Mouse (Mus musculus) granulocyte monocyte progenitor cell, adult 5-6 weeks (primary cell): ENCODE data around the gene Gpc1. TPM values are rescaled to one million over a fixed set of nuclear protein-coding genes. Genes with fewer than 3 reads are reported as not detected.

Experiments
- ATAC-seq: replicated peaks from 2 replicates; pipeline ENCODE4 v1.8.0; 2016; ENCODE audit warnings: mild to moderate bottlenecking, moderate TSS enrichment, inconsistent platforms; ENCODE audit not compliant: poor library complexity, severe bottlenecking
- total RNA-seq, 2 experiments: library from RNA; stranded (forward) in 1 of 2; stranded (reverse) in 1 of 2; fragments of 200-712, 200-1000 nt in 1 of 2; fragments of >200 nt in 1 of 2; fragmentation: Nextera tagmentation in 1 of 2; gene quantifications; 2 replicates each; pipeline ENCODE4 v1.2.3; 2014 to 2017

The Gpc1 gene
- total RNA-seq (2014; fragmentation: Nextera tagmentation) = 63.6 and 65.2 TPM in 2 replicates
- total RNA-seq (2017) = 70.6 and 74.6 TPM in 2 replicates

GRCm38 (mm10) chr1:92831188-92832001 lies at the start of gene Gpc1:
Gpc1 (plus strand) TSS chr1:92831645.
- ATAC-seq = peak; percentile 30

GRCm38 (mm10) chr1:92781862-92782261 lies 49.6 kb upstream of the Gpc1 start:
- no peak for ATAC-seq

- ATAC-seq = no peak
Measured at GRCm38 (mm10) chr1:92782587-92782986, 48.9 kb upstream of the Gpc1 start.

GRCm38 (mm10) chr1:92787221-92787620 lies 44.2 kb upstream of the Gpc1 start:
- ATAC-seq = no peak

GRCm38 (mm10) chr1:92788049-92788448 lies 43.4 kb upstream of the Gpc1 start:
- ATAC-seq = no peak

- 0 out of 2 replicates have a peak, but pooled peaks have one; percentile 2 for ATAC-seq
Measured at GRCm38 (mm10) chr1:92790628-92791027, 40.8 kb upstream of the Gpc1 start.

GRCm38 (mm10) chr1:92791070-92791831 lies 40.2 kb upstream of the Gpc1 start:
- peak; percentile 77 for ATAC-seq

GRCm38 (mm10) chr1:92793781-92794180 lies 37.7 kb upstream of the Gpc1 start:
- no peak for ATAC-seq

- ATAC-seq = peak; percentile 63
Measured at GRCm38 (mm10) chr1:92798425-92798824, 33.0 kb upstream of the Gpc1 start.

- ATAC-seq = peak; percentile 86
Measured at GRCm38 (mm10) chr1:92799653-92800052, 31.8 kb upstream of the Gpc1 start.

- ATAC-seq = peak; percentile 30; the same call in 1 of the 2 replicates
Measured at GRCm38 (mm10) chr1:92802362-92802761, 29.1 kb upstream of the Gpc1 start.

- ATAC-seq = no peak
Measured at GRCm38 (mm10) chr1:92803376-92803775, 28.1 kb upstream of the Gpc1 start.

GRCm38 (mm10) chr1:92805181-92805580 lies 26.3 kb upstream of the Gpc1 start:
- ATAC-seq = no peak

GRCm38 (mm10) chr1:92805836-92806235 lies 25.6 kb upstream of the Gpc1 start:
- ATAC-seq = peak; percentile 60

GRCm38 (mm10) chr1:92806720-92807119 lies 24.7 kb upstream of the Gpc1 start:
- ATAC-seq = 0 out of 2 replicates have a peak, but pooled peaks have one; percentile 26

- no peak for ATAC-seq
Measured at GRCm38 (mm10) chr1:92809621-92810020, 21.8 kb upstream of the Gpc1 start.

- no peak for ATAC-seq
Measured at GRCm38 (mm10) chr1:92814319-92814718, 17.1 kb upstream of the Gpc1 start.

- ATAC-seq = no peak
Measured at GRCm38 (mm10) chr1:92815100-92815499, 16.3 kb upstream of the Gpc1 start.

- peak; percentile 35 for ATAC-seq
Measured at GRCm38 (mm10) chr1:92815756-92816294, 15.6 kb upstream of the Gpc1 start.

GRCm38 (mm10) chr1:92830626-92831187 lies 738 bp upstream of the Gpc1 start:
- ATAC-seq = no peak
